Mouse (Mus musculus) erythroid progenitor cell, adult 5-6 weeks (primary cell): ENCODE data around the gene Nprl2. TPM values are rescaled to one million over a fixed set of nuclear protein-coding genes. Genes with fewer than 3 reads are reported as not detected.

ENCODE experiments used
- ATAC-seq: replicated peaks from 2 replicates; pipeline ENCODE4 v1.8.0; 2016; ENCODE audit warnings: moderate number of reproducible peaks, mild to moderate bottlenecking, moderate TSS enrichment, inconsistent platforms; ENCODE audit not compliant: poor library complexity, low FRiP score, severe bottlenecking
- total RNA-seq, 2 experiments: library from RNA; stranded (forward) in 1 of 2; stranded (reverse) in 1 of 2; fragments of 150-400 nt in 1 of 2; fragments of 186-747, 209-891 nt in 1 of 2; gene quantifications; 2 replicates each; pipeline versions ENCODE4 v1.2.3 to v1.2.4; 2015 to 2017; ENCODE audit warnings: low replicate concordance in 2 of 2

Nprl2 gene
- total RNA-seq, 2 experiments from 2014 or later: 1.1 to 31.4 TPM

GRCm38 (mm10) chr9:107590773-107591060 lies 48.7 kb downstream of the Nprl2 start:
- ATAC-seq: no peak

GRCm38 (mm10) chr9:107593101-107593976 lies 51.3 kb downstream of the Nprl2 start:
- ATAC-seq: no peak

GRCm38 (mm10) chr9:107594281-107595062 lies 52.4 kb downstream of the Nprl2 start:
- ATAC-seq: no peak

Other genes with a start within 250 kb of the Nprl2 start
- gene Cish, start 246.2 kb upstream of the Nprl2 start, total RNA-seq (2015; ENCODE audit: low replicate concordance): 5.9 and 23.4 TPM in 2 replicates
- gene Cish, start 246.2 kb upstream of the Nprl2 start, total RNA-seq (2017; ENCODE audit: low replicate concordance): 3.6 and 5.1 TPM in 2 replicates
- gene Hemk1, start 203.9 kb upstream of the Nprl2 start, total RNA-seq (2015; ENCODE audit: low replicate concordance): not detected in 2 replicates
- gene Hemk1, start 203.9 kb upstream of the Nprl2 start, total RNA-seq (2017; ENCODE audit: low replicate concordance): 0.15 and 3.9 TPM in 2 replicates
- not detected in 2 replicates for gene 6430571L13Rik, start 201.6 kb upstream of the Nprl2 start, total RNA-seq (2015; ENCODE audit: low replicate concordance)
- not detected in 2 replicates for gene 6430571L13Rik, start 201.6 kb upstream of the Nprl2 start, total RNA-seq (2017; ENCODE audit: low replicate concordance)
- not detected in 2 replicates for gene Cacna2d2, start 142.6 kb upstream of the Nprl2 start, total RNA-seq (2015; ENCODE audit: low replicate concordance)
- gene Cacna2d2, start 142.6 kb upstream of the Nprl2 start, total RNA-seq (2017; ENCODE audit: low replicate concordance): not detected in 2 replicates
- gene Tmem115, start 8.3 kb upstream of the Nprl2 start, total RNA-seq (2015; ENCODE audit: low replicate concordance): 0.72 and 3.8 TPM in 2 replicates
- gene Tmem115, start 8.3 kb upstream of the Nprl2 start, total RNA-seq (2017; ENCODE audit: low replicate concordance): 2.6 and 8.4 TPM in 2 replicates
- not detected in 2 replicates for gene Cyb561d2, start within 50 bp of the Nprl2 start, total RNA-seq (2015; ENCODE audit: low replicate concordance)
- gene Cyb561d2, start within 50 bp of the Nprl2 start, total RNA-seq (2017; ENCODE audit: low replicate concordance): 1.8 and 2.9 TPM in 2 replicates
- not detected in 2 replicates for gene Zmynd10, start 5.1 kb downstream of the Nprl2 start, total RNA-seq (2015; ENCODE audit: low replicate concordance)
- not detected in 2 replicates for gene Zmynd10, start 5.1 kb downstream of the Nprl2 start, total RNA-seq (2017; ENCODE audit: low replicate concordance)
- 24.5 and 35.2 TPM in 2 replicates for gene Rassf1, start 9.3 kb downstream of the Nprl2 start, total RNA-seq (2015; ENCODE audit: low replicate concordance)
- 31.4 and 31.7 TPM in 2 replicates for gene Rassf1, start 9.3 kb downstream of the Nprl2 start, total RNA-seq (2017; ENCODE audit: low replicate concordance)
- gene Tusc2, start 21.0 kb downstream of the Nprl2 start, total RNA-seq (2015; ENCODE audit: low replicate concordance): 9.6 and 16.9 TPM in 2 replicates
- 8.9 and 19.1 TPM in 2 replicates for gene Tusc2, start 21.0 kb downstream of the Nprl2 start, total RNA-seq (2017; ENCODE audit: low replicate concordance)
- gene Hyal2, start 25.7 kb downstream of the Nprl2 start, total RNA-seq (2015; ENCODE audit: low replicate concordance): 2.5 and 6.5 TPM in 2 replicates
- gene Hyal2, start 25.7 kb downstream of the Nprl2 start, total RNA-seq (2017; ENCODE audit: low replicate concordance): 0.30 and 4.5 TPM in 2 replicates
- gene Hyal1, start 34.7 kb downstream of the Nprl2 start, total RNA-seq (2015; ENCODE audit: low replicate concordance): 7.1 and 12.6 TPM in 2 replicates
- gene Hyal1, start 34.7 kb downstream of the Nprl2 start, total RNA-seq (2017; ENCODE audit: low replicate concordance): 8.0 TPM in 1 of 2 replicates, not detected in the other
- 15.5 and 24.5 TPM in 2 replicates for gene Naa80, start 36.7 kb downstream of the Nprl2 start, total RNA-seq (2015; ENCODE audit: low replicate concordance)
- gene Naa80, start 36.7 kb downstream of the Nprl2 start, total RNA-seq (2017; ENCODE audit: low replicate concordance): 12.3 and 17.7 TPM in 2 replicates
- 4.2 and 8.6 TPM in 2 replicates for gene Hyal3, start 38.6 kb downstream of the Nprl2 start, total RNA-seq (2015; ENCODE audit: low replicate concordance)
- 0.64 TPM in 1 of 2 replicates, not detected in the other for gene Hyal3, start 38.6 kb downstream of the Nprl2 start, total RNA-seq (2017; ENCODE audit: low replicate concordance)
- 206 and 249 TPM in 2 replicates for gene Ifrd2, start 45.4 kb downstream of the Nprl2 start, total RNA-seq (2015; ENCODE audit: low replicate concordance)
- gene Ifrd2, start 45.4 kb downstream of the Nprl2 start, total RNA-seq (2017; ENCODE audit: low replicate concordance): 122 and 166 TPM in 2 replicates
- not detected in 2 replicates for gene Sema3b, start 67.0 kb downstream of the Nprl2 start, total RNA-seq (2015; ENCODE audit: low replicate concordance)
- gene Sema3b, start 67.0 kb downstream of the Nprl2 start, total RNA-seq (2017; ENCODE audit: low replicate concordance): not detected in 2 replicates
- gene Gnai2, start 93.1 kb downstream of the Nprl2 start, total RNA-seq (2015; ENCODE audit: low replicate concordance): 382 and 420 TPM in 2 replicates
- gene Gnai2, start 93.1 kb downstream of the Nprl2 start, total RNA-seq (2017; ENCODE audit: low replicate concordance): 334 and 357 TPM in 2 replicates
- gene Slc38a3, start 127.3 kb downstream of the Nprl2 start, total RNA-seq (2015; ENCODE audit: low replicate concordance): not detected in 2 replicates
- gene Slc38a3, start 127.3 kb downstream of the Nprl2 start, total RNA-seq (2017; ENCODE audit: low replicate concordance): not detected in 2 replicates
- not detected in 2 replicates for gene Gnat1, start 137.5 kb downstream of the Nprl2 start, total RNA-seq (2015; ENCODE audit: low replicate concordance)
- gene Gnat1, start 137.5 kb downstream of the Nprl2 start, total RNA-seq (2017; ENCODE audit: low replicate concordance): 1.9 TPM in 1 of 2 replicates, not detected in the other
- not detected in 2 replicates for gene Sema3f, start 168.2 kb downstream of the Nprl2 start, total RNA-seq (2015; ENCODE audit: low replicate concordance)
- not detected in 2 replicates for gene Sema3f, start 168.2 kb downstream of the Nprl2 start, total RNA-seq (2017; ENCODE audit: low replicate concordance)
- 269 and 283 TPM in 2 replicates for gene Rbm5, start 228.8 kb downstream of the Nprl2 start, total RNA-seq (2015; ENCODE audit: low replicate concordance)
- 374 and 383 TPM in 2 replicates for gene Rbm5, start 228.8 kb downstream of the Nprl2 start, total RNA-seq (2017; ENCODE audit: low replicate concordance)